Mouse (Mus musculus) cortical plate, adult 2 months (tissue): ENCODE measurements around the gene Cilp. TPM values are rescaled to one million over a fixed set of nuclear protein-coding genes. Genes with fewer than 3 reads are reported as not detected.
A peak's percentile ranks its signal among the peaks of the same experiment; 100 is the strongest.
"Not testable (repeated sequence)": the region's sequence is repeated elsewhere in the genome, so short reads cannot be mapped to it uniquely, and the experiment has no call there.

Experiments
- H3K27ac ChIP-seq: fragments of 200-500 bp; 2 replicates; pipeline ENCODE4 v1.5.1; 2012; ENCODE audit warnings: low read length, control low read depth, inconsistent platforms; ENCODE audit not compliant: insufficient read depth
- H3K4me1 ChIP-seq: fragments of 200-500 bp; 2 replicates; pipeline ENCODE4 v1.6.1; 2011; ENCODE audit warnings: low read length; ENCODE audit not compliant: control insufficient read depth, insufficient read depth
- H3K4me3 ChIP-seq: fragments of 200-500 bp; 2 replicates; pipeline ENCODE4 v1.5.1; 2011; ENCODE audit warnings: mild to moderate bottlenecking, low read length, control low read depth; ENCODE audit not compliant: insufficient read depth
- CTCF ChIP-seq: fragments of 200-500 bp; IDR thresholded peaks from 2 replicates; pipeline ENCODE4 v1.5.1; 2011; ENCODE audit warnings: mild to moderate bottlenecking, control low read depth, low read length; ENCODE audit not compliant: insufficient read depth; ENCODE audit errors: extremely low read depth
- POLR2A ChIP-seq: fragments of 200-500 bp; IDR thresholded peaks from 2 replicates; pipeline ENCODE4 v1.6.1; 2011; ENCODE audit warnings: mild to moderate bottlenecking, low read length, control low read depth; ENCODE audit not compliant: insufficient read depth; ENCODE audit errors: extremely low read depth
- polyA plus RNA-seq: library from polyadenylated mRNA; depleted of rRNA; stranded (reverse); fragments of >200 nt; gene quantifications from 2 replicates; pipeline ENCODE4 v1.2.3, GENCODE M21; 2012; rRNA removed

Cilp gene
- polyA plus RNA-seq, result 0.02 and 0.04 TPM in 2 replicates

DNA sequence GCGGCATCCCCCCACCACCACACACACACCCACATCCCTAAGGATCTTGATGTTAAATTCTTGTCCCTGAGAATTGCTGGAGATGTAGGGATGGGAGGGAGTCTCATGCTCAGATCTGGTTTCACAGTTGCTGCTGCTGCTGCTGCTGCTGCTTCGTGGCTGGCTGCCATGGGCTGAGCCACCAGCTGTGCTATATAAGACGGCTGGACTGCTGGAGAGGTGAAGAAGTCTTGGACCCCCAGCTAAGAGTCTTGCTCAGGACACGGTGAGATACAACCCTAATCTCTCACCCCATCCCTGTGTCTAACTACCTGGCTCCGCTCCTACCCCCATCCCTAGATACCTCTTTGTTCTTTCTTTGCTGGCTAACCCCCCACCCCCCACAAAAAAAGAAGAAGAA lies at the start of gene Cilp:
Cilp (plus strand) TSS at position 222 of the 400 bp plus-strand sequence.
- Histone ChIP-seq H3K27ac (no peak within 1 kb of the TSS), H3K4me1 (no peaks in the 10 kb centered on the region), H3K4me3 (no peak within 1 kb of the TSS)
- TF ChIP-seq POLR2A (no peak), CTCF (no peak)

DNA sequence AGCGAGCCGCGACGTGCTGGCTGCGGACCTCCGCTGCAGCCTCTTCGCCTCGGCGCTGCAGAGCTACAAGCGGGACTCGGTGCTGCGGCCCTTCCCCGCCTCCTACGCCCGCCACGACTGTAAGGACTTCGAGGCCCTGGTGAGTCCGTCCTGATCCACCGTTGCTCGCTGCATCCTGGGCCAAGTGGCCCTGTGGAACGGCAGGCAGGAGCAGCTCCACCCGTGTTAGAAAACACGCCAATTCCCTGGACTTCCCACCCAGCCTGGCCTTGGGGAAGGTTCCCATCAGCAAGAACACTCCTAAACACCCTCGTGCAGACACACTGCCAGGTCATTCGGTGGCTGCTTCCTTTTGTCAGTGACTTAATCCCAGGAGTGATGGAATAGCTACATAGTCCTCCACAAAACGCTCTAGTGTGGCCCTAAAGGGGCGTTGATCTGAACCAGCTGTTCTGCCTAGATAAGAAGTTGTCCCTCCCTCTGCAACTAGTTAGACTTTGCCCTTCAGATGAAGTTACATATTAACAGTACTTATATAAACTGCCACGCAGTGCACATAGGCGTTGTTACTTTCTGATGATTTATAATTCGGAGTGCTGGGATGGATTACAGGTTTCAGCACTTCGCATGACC lies 49.4 kb upstream of the Cilp start:
- TF ChIP-seq POLR2A, result no peak
- TF ChIP-seq CTCF, result no peak
- Histone ChIP-seq H3K27ac (peak overlapping the region; percentile 43), H3K4me1 (peaks cover 3% of the 10 kb centered on the region; the same call in 1 of the 2 replicates), H3K4me3 (peak overlapping the region; percentile 91)

DNA sequence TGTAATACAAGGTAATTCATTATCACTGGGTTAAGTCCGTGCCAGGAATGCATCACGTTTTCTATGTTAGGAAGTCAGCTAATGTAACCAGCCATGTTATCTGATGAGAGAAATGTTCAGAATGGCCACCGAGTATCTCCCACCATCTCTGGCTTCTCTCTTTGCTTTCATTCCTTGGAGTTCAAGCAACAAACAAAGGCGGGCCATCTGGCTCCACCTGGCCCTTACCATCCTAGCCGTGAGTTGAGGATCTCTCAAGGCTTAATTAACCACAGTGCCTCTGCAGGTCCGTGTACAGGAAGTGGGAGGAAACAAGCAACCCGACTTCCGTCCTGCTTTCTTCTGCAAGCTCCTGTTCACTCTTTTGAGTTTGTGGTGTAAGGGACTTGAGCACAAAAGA lies 48.0 kb upstream of the Cilp start:
- Histone ChIP-seq H3K4me3 (no peak overlapping the region), H3K27ac (no peak overlapping the region), H3K4me1 (peaks cover 3% of the 10 kb centered on the region; the same call in 1 of the 2 replicates)
- TF ChIP-seq CTCF, result no peak
- TF ChIP-seq POLR2A, result no peak

DNA sequence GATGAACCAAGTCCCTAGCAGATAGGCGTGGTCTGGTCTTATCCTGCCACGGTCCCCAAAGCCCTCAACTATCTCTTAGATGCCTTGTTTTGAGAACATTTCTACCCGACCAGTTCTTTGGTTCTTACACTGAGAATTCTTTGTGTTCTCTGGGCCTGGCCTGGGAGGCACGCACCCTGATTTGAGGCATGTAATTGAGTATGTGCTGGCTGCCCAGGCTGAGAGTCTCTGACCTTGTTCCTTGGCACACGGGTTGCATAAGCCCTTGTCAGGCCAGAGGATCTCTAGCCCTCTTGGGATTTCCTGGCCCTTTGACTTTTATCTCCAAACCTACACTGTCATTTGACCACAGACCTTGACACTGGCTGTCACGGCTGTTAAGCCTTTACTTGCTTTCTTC lies 47.3 kb upstream of the Cilp start:
- Histone ChIP-seq H3K27ac (no peak overlapping the region), H3K4me3 (no peak overlapping the region), H3K4me1 (peaks cover 3% of the 10 kb centered on the region; the same call in 1 of the 2 replicates)
- TF ChIP-seq CTCF (no peak), POLR2A (no peak)

DNA sequence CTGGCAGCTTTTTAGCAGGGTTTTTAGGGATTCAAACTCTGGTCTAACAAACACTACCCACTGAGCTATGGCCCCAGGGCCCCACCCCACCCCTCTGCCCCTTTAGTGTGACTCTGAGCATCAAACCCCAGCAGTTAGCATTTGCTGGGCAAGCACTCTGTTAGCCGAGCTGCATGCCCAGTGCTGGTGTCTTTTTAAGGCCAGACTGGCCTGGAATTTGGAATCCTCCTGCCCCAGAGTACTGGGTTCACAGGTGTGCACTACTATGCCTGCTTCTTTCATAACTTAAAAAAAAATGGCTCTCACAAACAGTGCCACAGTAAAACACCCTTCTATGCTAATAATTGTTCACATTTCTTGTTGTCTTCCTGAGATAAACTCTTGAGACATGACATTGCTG lies 46.1 kb upstream of the Cilp start:
- H3K4me1 ChIP-seq, result peaks cover 3% of the 10 kb centered on the region; the same call in 1 of the 2 replicates
- TF ChIP-seq POLR2A (no peak), CTCF (no peak)
- H3K4me3 ChIP-seq, result no peak overlapping the region
- no peak overlapping the region for H3K27ac ChIP-seq

DNA sequence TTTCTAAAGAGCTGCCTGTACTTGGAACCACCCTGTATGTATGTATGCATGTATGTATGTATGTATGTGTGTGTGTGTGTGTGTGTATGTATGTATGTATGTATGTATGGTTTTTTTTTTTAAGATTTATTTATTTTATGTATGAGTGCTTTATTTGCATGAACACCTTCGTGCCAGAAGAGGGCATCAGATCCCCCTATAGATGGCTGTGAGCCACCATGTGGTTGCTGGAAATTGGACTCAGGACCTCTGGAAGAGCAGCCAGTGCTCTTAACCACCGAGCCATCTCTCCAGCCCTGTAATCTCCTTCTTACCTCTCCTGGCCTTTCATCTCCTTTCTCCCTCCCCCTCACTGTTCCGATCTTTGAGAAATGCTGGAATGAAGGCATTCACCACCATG lies 44.6 kb upstream of the Cilp start:
- H3K4me1 ChIP-seq, H3K4me3 ChIP-seq, H3K27ac ChIP-seq: not testable (repeated sequence)

DNA sequence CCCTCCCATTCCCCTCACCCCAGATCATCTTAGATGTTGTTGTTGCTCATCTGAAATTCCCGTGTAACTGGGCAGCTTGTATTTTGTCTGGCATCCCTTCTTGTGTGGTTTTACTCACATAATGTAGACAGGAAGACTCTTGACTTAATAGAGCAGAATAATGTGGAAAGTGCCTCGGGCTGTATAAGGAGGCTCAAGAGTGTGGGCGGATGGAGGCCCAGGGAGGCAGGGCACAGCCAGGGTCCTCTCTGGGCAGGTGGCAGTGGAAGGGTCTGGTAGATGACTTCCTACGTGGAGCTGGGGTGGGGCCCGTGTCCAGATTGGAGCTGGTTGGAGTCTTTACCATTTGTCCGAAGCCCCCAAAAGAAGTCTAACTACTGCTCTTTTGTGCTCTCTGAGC lies 41.1 kb upstream of the Cilp start:
- Histone ChIP-seq H3K4me3 (no peak overlapping the region), H3K4me1 (no peaks in the 10 kb centered on the region), H3K27ac (no peak overlapping the region)
- TF ChIP-seq POLR2A (no peak), CTCF (no peak)

DNA sequence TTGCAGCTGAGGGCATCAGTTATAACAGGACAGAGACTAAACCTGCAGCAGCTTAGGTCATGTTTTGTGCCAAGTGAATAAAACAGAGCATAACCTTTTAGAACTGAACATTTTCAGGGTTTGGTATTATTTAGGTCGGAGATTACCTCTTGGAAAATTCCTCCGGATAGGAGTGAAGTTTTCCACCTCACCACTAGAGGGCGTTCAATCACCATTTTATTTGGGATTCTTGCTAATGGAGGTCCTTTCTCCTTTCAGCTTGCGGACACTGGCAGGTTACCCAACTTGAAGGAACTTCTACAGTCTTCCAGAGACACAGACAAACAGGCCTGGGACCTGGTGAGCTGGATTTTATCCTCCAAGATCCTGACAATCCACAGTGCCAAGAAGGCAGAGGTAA lies 39.2 kb upstream of the Cilp start:
- H3K4me3 ChIP-seq, result no peak overlapping the region
- TF ChIP-seq CTCF, result peak; percentile 40
- TF ChIP-seq POLR2A, result no peak
- no peaks in the 10 kb centered on the region for H3K4me1 ChIP-seq
- no peak overlapping the region for H3K27ac ChIP-seq

DNA sequence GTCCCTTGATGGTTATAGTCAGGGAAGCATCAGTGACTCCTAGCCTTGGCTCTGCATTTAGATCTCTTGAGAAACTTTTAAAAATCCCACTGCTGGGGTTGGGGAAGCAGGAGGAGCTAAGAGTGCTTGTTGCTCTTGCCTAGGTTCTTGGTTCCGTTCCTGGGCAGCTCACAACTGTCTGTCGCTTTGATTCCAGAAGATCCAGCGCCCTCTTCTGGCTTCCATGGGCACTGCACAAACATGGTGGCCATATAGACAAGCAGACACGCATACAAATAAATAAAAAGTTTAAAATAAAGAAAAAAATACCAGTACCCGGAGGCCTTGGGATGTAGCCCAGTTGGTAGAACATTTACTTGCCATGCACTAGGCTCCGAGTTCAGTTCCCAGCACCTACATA lies 34.7 kb upstream of the Cilp start:
- no peak for TF ChIP-seq CTCF
- TF ChIP-seq POLR2A, result no peak
- H3K4me1 ChIP-seq, result no peaks in the 10 kb centered on the region
- no peak overlapping the region for H3K27ac ChIP-seq
- no peak overlapping the region for H3K4me3 ChIP-seq

DNA sequence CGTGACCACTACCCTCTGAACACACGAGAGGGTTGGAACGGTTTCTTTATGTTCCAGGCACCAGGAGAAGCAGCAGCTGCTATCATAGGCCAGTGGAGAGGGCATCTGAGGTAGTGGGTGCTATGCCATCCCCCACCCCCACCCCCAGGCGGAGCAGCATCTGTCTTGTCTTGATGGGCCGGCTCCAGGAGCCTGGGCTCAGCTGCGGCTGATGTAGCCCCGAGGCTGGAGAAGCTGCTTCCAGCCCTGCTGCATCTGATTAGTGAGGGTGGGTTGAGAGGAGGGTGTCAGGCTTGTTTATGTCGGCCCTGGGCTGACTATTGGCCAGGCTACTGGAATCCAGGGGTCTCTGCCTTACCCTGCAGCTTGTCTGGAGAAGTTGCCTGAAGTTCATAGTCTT lies 33.7 kb upstream of the Cilp start:
- TF ChIP-seq POLR2A, result no peak
- TF ChIP-seq CTCF, result no peak
- Histone ChIP-seq H3K27ac (no peak overlapping the region), H3K4me1 (no peaks in the 10 kb centered on the region), H3K4me3 (no peak overlapping the region)
